Mouse (Mus musculus): ENCODE results near the gene Rag2.

DNA sequence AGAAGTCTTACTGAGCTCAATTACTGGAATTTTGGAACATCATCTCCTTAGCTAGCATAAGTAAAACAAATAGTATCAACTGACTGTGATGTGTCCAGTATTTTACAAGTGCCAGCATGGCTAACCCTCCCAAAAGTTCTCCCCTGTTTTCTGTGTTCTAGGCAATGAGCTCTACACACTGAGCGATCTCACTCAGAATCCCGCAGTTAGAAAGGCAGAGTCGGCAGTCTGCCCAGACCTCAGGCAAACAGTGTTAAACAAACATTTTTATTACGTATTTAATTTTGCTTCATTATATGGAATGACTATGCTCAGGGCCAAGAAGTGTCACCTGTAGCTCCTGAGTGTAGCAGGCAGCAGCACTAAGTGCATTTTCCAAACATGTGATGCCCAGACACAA lies 47.3 kb upstream of the Rag2 start:
- TF ChIP-seq CTCF (IDR thresholded peaks at IDR 0.05; ENCODE audit: extremely low read depth, insufficient read depth, low read length) (no peak), POLR2A (IDR thresholded peaks at IDR 0.05; ENCODE audit: extremely low read depth, insufficient read depth, low read length) (no peak)

Data from cortical plate, adult 2 months (tissue).